Mouse (Mus musculus) cortical plate, adult 2 months (tissue): ENCODE data around the gene Ankrd13a.

Source experiments
- CTCF ChIP-seq: fragments of 200-500 bp; IDR thresholded peaks from 2 replicates; pipeline ENCODE4 v1.5.1; 2011; ENCODE audit warnings: mild to moderate bottlenecking, control low read depth, low read length; ENCODE audit not compliant: insufficient read depth; ENCODE audit errors: extremely low read depth
- POLR2A ChIP-seq: fragments of 200-500 bp; IDR thresholded peaks from 2 replicates; pipeline ENCODE4 v1.6.1; 2011; ENCODE audit warnings: mild to moderate bottlenecking, low read length, control low read depth; ENCODE audit not compliant: insufficient read depth; ENCODE audit errors: extremely low read depth

GRCm38 (mm10) chr5:114793317-114793716, 18.8 kb downstream of the Ankrd13a start:
- TF ChIP-seq CTCF (no peak), POLR2A (no peak)
